Mouse (Mus musculus): ENCODE results near the gene Msrb1.

DNA sequence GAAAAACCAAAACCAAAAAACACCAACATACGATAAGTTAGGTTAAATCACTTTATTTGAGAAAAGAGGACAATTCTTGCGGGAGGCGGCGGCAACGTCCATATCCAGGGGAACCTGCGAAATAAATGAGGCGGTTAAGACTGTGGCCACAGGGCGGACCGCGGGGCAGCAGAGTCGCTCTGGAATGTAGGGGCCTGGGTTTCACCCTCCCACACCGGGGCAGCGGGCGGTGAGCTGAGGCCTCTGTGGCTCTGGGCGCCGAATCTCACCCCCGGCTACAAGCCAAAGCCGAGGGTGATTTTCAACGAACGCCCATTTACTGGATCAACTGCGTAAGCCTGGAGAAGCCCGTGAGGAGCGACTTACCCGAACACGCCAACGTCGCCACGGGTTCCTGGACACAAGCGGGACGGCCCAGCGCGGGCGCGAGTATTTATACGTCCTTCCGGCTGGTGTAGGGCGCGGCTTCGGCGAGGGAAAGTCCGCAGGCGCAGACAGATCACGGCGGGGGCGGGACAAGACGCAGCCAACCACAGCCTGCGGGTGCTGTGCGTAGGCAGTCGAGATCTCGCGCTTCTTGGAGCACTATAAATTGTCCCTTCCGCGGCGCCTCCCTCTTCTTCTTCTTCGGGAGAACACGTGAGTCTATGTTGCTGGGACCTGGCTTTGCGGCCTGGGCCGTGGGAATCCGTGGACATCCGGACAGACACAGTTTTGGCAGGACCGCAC, 16.8 kb upstream of the Msrb1 start:
- no peak for TF ChIP-seq CTCF (IDR thresholded peaks at IDR 0.05; ENCODE audit: extremely low read depth, insufficient read length, insufficient replicate concordance, low read depth, low read length)
- peak; percentile 91 for TF ChIP-seq POLR2A (IDR thresholded peaks at IDR 0.05; ENCODE audit: low read depth, low read length)

All from small intestine, adult 2 months (tissue).